Mouse (Mus musculus): ENCODE measurements around the gene Plekhf1. TPM values are rescaled to one million over a fixed set of nuclear protein-coding genes. Genes with fewer than 3 reads are reported as not detected.

Plekhf1 gene
- total RNA-seq, 1 experiment from 2014 or later = 1.4 TPM

- peak; percentile 68 to 91 for ATAC-seq (replicated peaks in 1 of 2; ENCODE audit: insufficient read depth in 1 of 2, low FRiP score in 2 of 2, low TSS enrichment in 1 of 2, low read depth in 1 of 2, poor library complexity in 2 of 2, severe bottlenecking in 2 of 2)
Measured at GRCm38 (mm10) chr7:38174321-38175148, 53.3 kb downstream of the Plekhf1 start.

- ATAC-seq (replicated peaks in 1 of 2; ENCODE audit: insufficient read depth in 1 of 2, low FRiP score in 2 of 2, low TSS enrichment in 1 of 2, low read depth in 1 of 2, poor library complexity in 2 of 2, severe bottlenecking in 2 of 2) = no peak
Measured at GRCm38 (mm10) chr7:38173871-38174270, 53.9 kb downstream of the Plekhf1 start.

- peak; percentile 48 to 64 for ATAC-seq (replicated peaks in 1 of 2; ENCODE audit: insufficient read depth in 1 of 2, low FRiP score in 2 of 2, low TSS enrichment in 1 of 2, low read depth in 1 of 2, poor library complexity in 2 of 2, severe bottlenecking in 2 of 2)
Measured at GRCm38 (mm10) chr7:38167724-38168141, 60.1 kb downstream of the Plekhf1 start.

Other genes starting within 250 kb of the Plekhf1 start
- gene Uri1, start 204.5 kb downstream of the Plekhf1 start, total RNA-seq (2017) = 77.0 and 87.2 TPM in 2 replicates
- 8.1 and 31.4 TPM in 2 replicates for gene Ccne1, start 120.5 kb downstream of the Plekhf1 start, total RNA-seq (2017)
- 17.9 and 20.1 TPM in 2 replicates for gene 1600014C10Rik, start 44.8 kb downstream of the Plekhf1 start, total RNA-seq (2017)
- 55.8 and 56.6 TPM in 2 replicates for gene Pop4, start 43.4 kb upstream of the Plekhf1 start, total RNA-seq (2017)